Mouse (Mus musculus) neural tube, embryonic 13.5 days (tissue): ENCODE measurements around the gene Ifi27. TPM values are rescaled to one million over a fixed set of nuclear protein-coding genes. Genes with fewer than 3 reads are reported as not detected.
"Not testable (repeated sequence)": the region's sequence is repeated elsewhere in the genome, so short reads cannot be mapped to it uniquely, and the experiment has no call there.

Experiments
- ATAC-seq: fragments of 200-750 bp; cut with Nextera tagmentation; 2 replicates; pipeline ENCODE4 v1.8.0; 2017; ENCODE audit warnings: low read depth, mild to moderate bottlenecking, moderate TSS enrichment, moderate library complexity
- H3K27ac ChIP-seq: fragments of 300-500 bp; sonication (generic); replicated peaks from 2 replicates; pipeline ENCODE4 v1.5.1; 2015; ENCODE audit warnings: moderate library complexity, mild to moderate bottlenecking, inconsistent platforms
- H3K27me3 ChIP-seq: fragments of 300-500 bp; sonication (generic); 2 replicates; pipeline ENCODE4 v1.6.1; 2015; ENCODE audit warnings: mild to moderate bottlenecking, inconsistent platforms
- H3K36me3 ChIP-seq: fragments of 300-500 bp; sonication (generic); 2 replicates; pipeline ENCODE4 v1.6.1; 2015; ENCODE audit warnings: mild to moderate bottlenecking, inconsistent platforms
- H3K4me1 ChIP-seq: fragments of 300-500 bp; sonication (generic); replicated peaks from 2 replicates; pipeline ENCODE4 v1.6.1; 2015; ENCODE audit warnings: inconsistent platforms
- H3K4me2 ChIP-seq: fragments of 300-500 bp; sonication (generic); 2 replicates; pipeline ENCODE4 v1.6.1; 2015; ENCODE audit warnings: inconsistent platforms, mild to moderate bottlenecking, moderate library complexity
- H3K4me3 ChIP-seq: fragments of 300-500 bp; sonication (generic); 2 replicates; pipeline ENCODE4 v1.5.1; 2015; ENCODE audit warnings: mild to moderate bottlenecking, inconsistent platforms
- H3K9ac ChIP-seq: fragments of 300-500 bp; sonication (generic); 2 replicates; pipeline ENCODE4 v1.6.1; 2015; ENCODE audit warnings: moderate library complexity, mild to moderate bottlenecking, inconsistent platforms
- H3K9me3 ChIP-seq: fragments of 300-500 bp; sonication (generic); 2 replicates; pipeline ENCODE4 v1.6.1; 2016; ENCODE audit warnings: inconsistent platforms
- WGBS: fragments of 180-500 bp; shearing (Covaris S2); methylation state at CpG from one replicate; pipeline ENCODE4 v1.1.7; 2015; 5-methylcytosine and 5-hydroxymethylcytosine counted together
- polyA plus RNA-seq: library from polyadenylated mRNA; unstranded; fragments of >200 nt; fragmentation: Nextera tagmentation; extraction: Ambion mirVana; gene quantifications from 2 replicates; pipeline ENCODE4 v1.2.1, GENCODE M21; 2015

The Ifi27 gene
- polyA plus RNA-seq, 1 experiment from 2014 or later, result 6.2 TPM

GRCm38 (mm10) chr12:103474481-103474880, 40.5 kb downstream of the Ifi27 start:
- H3K27me3 ChIP-seq, result no peaks in the 10 kb centered on the region
- no peak overlapping the region for H3K4me2 ChIP-seq
- no peak for ATAC-seq
- H3K9ac ChIP-seq, result no peak overlapping the region
- H3K36me3 ChIP-seq, result no peaks in the 10 kb centered on the region
- no peaks in the 10 kb centered on the region for H3K4me1 ChIP-seq
- H3K27ac ChIP-seq, result no peak overlapping the region
- WGBS, result 60% methylated on average over 2 of the region's 2 CpGs
- H3K4me3 ChIP-seq, result no peak overlapping the region
- H3K9me3 ChIP-seq, result no peaks in the 10 kb centered on the region

- no peaks in the 10 kb centered on the region for H3K27me3 ChIP-seq
- no peak overlapping the region for H3K4me2 ChIP-seq
- no peaks in the 10 kb centered on the region for H3K9me3 ChIP-seq
- 89% methylated on average over 1 of the region's 1 CpGs for WGBS
- no peaks in the 10 kb centered on the region for H3K4me1 ChIP-seq
- no peaks in the 10 kb centered on the region for H3K36me3 ChIP-seq
- no peak for ATAC-seq
- no peak overlapping the region for H3K4me3 ChIP-seq
- no peak overlapping the region for H3K27ac ChIP-seq
- H3K9ac ChIP-seq, result no peak overlapping the region
Observed at GRCm38 (mm10) chr12:103476779-103477389, 42.9 kb downstream of the Ifi27 start.

GRCm38 (mm10) chr12:103477461-103478015, 43.5 kb downstream of the Ifi27 start:
- H3K9me3 ChIP-seq, result no peaks in the 10 kb centered on the region
- H3K4me2 ChIP-seq, result no peak overlapping the region
- H3K27ac ChIP-seq, result no peak overlapping the region
- no peaks in the 10 kb centered on the region for H3K4me1 ChIP-seq
- no peak overlapping the region for H3K9ac ChIP-seq
- H3K27me3 ChIP-seq, result no peaks in the 10 kb centered on the region
- 82% methylated on average over 7 of the region's 7 CpGs for WGBS
- no peaks in the 10 kb centered on the region for H3K36me3 ChIP-seq
- H3K4me3 ChIP-seq, result no peak overlapping the region
- no peak for ATAC-seq

GRCm38 (mm10) chr12:103481671-103482070, 47.7 kb downstream of the Ifi27 start:
- no peaks in the 10 kb centered on the region for H3K9me3 ChIP-seq
- H3K4me3 ChIP-seq, result no peak overlapping the region
- no peak overlapping the region for H3K4me2 ChIP-seq
- no peaks in the 10 kb centered on the region for H3K36me3 ChIP-seq
- 84% methylated on average over 5 of the region's 5 CpGs for WGBS
- no peak for ATAC-seq
- H3K27me3 ChIP-seq, result no peaks in the 10 kb centered on the region
- no peak overlapping the region for H3K27ac ChIP-seq
- no peaks in the 10 kb centered on the region for H3K4me1 ChIP-seq
- H3K9ac ChIP-seq, result no peak overlapping the region

GRCm38 (mm10) chr12:103482781-103483180, 48.8 kb downstream of the Ifi27 start:
- no peak overlapping the region for H3K9ac ChIP-seq
- WGBS, result 85% methylated on average over 2 of the region's 2 CpGs
- no peaks in the 10 kb centered on the region for H3K4me1 ChIP-seq
- no peak overlapping the region for H3K27ac ChIP-seq
- no peak for ATAC-seq
- no peaks in the 10 kb centered on the region for H3K9me3 ChIP-seq
- H3K4me2 ChIP-seq, result no peak overlapping the region
- H3K36me3 ChIP-seq, result no peaks in the 10 kb centered on the region
- H3K27me3 ChIP-seq, result no peaks in the 10 kb centered on the region
- no peak overlapping the region for H3K4me3 ChIP-seq

GRCm38 (mm10) chr12:103484200-103484972, 50.4 kb downstream of the Ifi27 start:
- H3K36me3 ChIP-seq, H3K27ac ChIP-seq, H3K9ac ChIP-seq, H3K4me2 ChIP-seq, H3K9me3 ChIP-seq, H3K4me1 ChIP-seq, ATAC-seq, H3K4me3 ChIP-seq, H3K27me3 ChIP-seq: not testable (repeated sequence)
- 63% methylated on average over 9 of the region's 9 CpGs for whole genome bisulfite sequencing

GRCm38 (mm10) chr12:103486726-103487125, 52.7 kb downstream of the Ifi27 start:
- Histone ChIP-seq H3K27ac (no peak overlapping the region), H3K4me2 (no peak overlapping the region), H3K4me3 (no peak overlapping the region), H3K27me3 (no peaks in the 10 kb centered on the region), H3K9me3 (no peaks in the 10 kb centered on the region), H3K4me1 (no peaks in the 10 kb centered on the region), H3K9ac (no peak overlapping the region), H3K36me3 (no peaks in the 10 kb centered on the region)
- no peak for ATAC-seq
- 88% methylated on average over 1 of the region's 1 CpGs for WGBS

- Histone ChIP-seq H3K4me2 (no peak overlapping the region), H3K27ac (no peak overlapping the region), H3K9ac (no peak overlapping the region), H3K4me3 (no peak overlapping the region), H3K36me3 (no peaks in the 10 kb centered on the region), H3K4me1 (no peaks in the 10 kb centered on the region), H3K27me3 (no peaks in the 10 kb centered on the region), H3K9me3 (no peaks in the 10 kb centered on the region)
- ATAC-seq, result no peak
- WGBS, result 81% methylated on average over 4 of the region's 4 CpGs
Observed at GRCm38 (mm10) chr12:103487276-103487675, 53.3 kb downstream of the Ifi27 start.

GRCm38 (mm10) chr12:103487750-103488149, 53.7 kb downstream of the Ifi27 start:
- no peak for ATAC-seq
- Histone ChIP-seq H3K36me3 (no peaks in the 10 kb centered on the region), H3K9ac (no peak overlapping the region), H3K9me3 (no peaks in the 10 kb centered on the region), H3K27ac (no peak overlapping the region), H3K4me1 (no peaks in the 10 kb centered on the region), H3K27me3 (no peaks in the 10 kb centered on the region), H3K4me3 (no peak overlapping the region), H3K4me2 (no peak overlapping the region)
- 75% methylated on average over 2 of the region's 2 CpGs for WGBS

Other genes starting within 250 kb of the Ifi27 start
- 2.4 and 3.8 TPM in 2 replicates for gene Prima1, start 192.1 kb upstream of the Ifi27 start, polyA plus RNA-seq
- gene Fam181a, start 123.2 kb upstream of the Ifi27 start, polyA plus RNA-seq, result 8.5 and 10.3 TPM in 2 replicates
- gene Asb2, start 78.2 kb upstream of the Ifi27 start, polyA plus RNA-seq, result 1.6 and 1.9 TPM in 2 replicates
- gene Otub2, start 45.5 kb upstream of the Ifi27 start, polyA plus RNA-seq, result 20.8 and 24.2 TPM in 2 replicates
- gene 9330161L09Rik, start 26.4 kb upstream of the Ifi27 start, polyA plus RNA-seq, result 0.59 and 0.92 TPM in 2 replicates
- 167 and 170 TPM in 2 replicates for gene Ddx24, start 8.4 kb upstream of the Ifi27 start, polyA plus RNA-seq
- gene Ifi27l2a, start 9.5 kb downstream of the Ifi27 start, polyA plus RNA-seq, result 2.0 and 3.4 TPM in 2 replicates
- not detected in 2 replicates for gene Ifi27l2b, start 23.0 kb downstream of the Ifi27 start, polyA plus RNA-seq
- 1.8 and 2.0 TPM in 2 replicates for gene Ppp4r4, start 98.1 kb downstream of the Ifi27 start, polyA plus RNA-seq
- not detected in 2 replicates for gene Serpina10, start 197.2 kb downstream of the Ifi27 start, polyA plus RNA-seq
- 0.35 and 0.36 TPM in 2 replicates for gene Serpina6, start 223.0 kb downstream of the Ifi27 start, polyA plus RNA-seq
- not detected in 2 replicates for gene Serpina16, start 241.9 kb downstream of the Ifi27 start, polyA plus RNA-seq